8 mouse cellular contexts compared by ENCODE assay signal in the genomic region with DNA sequence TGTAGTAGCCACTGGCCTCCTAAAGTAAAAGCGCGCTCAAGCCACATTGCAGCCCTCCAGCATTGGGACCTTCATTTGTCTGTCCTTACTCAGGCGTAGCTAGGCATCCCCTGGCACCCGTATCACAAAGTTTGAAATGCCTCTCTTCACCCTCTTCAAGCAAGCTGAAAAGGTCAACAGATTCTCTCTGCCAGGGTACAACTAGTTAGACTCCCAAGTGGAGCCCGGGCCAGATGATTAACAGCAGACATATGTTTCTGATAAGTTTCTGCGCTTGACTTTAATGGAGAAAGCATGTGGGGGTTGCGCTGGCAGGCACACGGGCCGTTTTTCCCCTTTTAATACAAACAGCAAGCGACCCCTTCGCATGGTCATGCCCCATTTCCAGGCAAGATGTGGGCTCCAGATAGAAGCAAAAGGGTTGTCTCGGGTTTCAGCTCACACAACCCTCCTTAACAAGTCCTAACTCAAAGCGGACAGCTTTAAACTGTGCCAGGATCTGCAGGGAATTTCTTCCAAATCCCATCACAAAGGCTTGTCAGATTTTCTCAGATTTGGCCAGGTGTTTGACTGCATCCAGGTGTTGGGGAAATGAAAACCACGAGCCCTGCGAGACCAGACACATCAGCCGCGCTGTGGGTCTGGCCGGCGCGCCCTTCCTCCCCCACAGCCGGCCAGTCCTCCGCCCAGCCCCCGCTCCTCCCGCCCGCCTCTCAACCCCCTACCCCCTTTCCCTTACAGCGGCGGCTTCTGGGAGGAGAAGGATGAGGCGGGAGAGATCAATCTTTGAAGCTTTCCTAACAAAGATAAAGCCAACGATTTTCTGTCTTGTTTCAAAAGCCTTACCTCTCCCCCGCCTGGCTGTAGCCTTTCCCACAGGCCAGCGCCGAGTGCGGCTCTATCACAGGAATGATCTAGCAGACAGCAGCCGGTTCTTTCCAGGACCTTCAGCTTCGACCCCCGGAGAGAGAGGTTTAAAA. TPM values are rescaled to one million over a fixed set of nuclear protein-coding genes. Genes with fewer than 3 reads are reported as not detected.
DNase-seq lines count a peak whose midpoint lies in the region; ATAC-seq and TF ChIP-seq lines count a peak whose summit lies in the region.

No protein-coding gene starts in this region.

- no peak for TF ChIP-seq CTCF in liver, embryonic 14.5 days (IDR thresholded peaks at IDR 0.05; ENCODE audit: low read depth)

- no peak overlapping the region for H3K27ac ChIP-seq in hindbrain, embryonic 14.5 days
- H3K27ac ChIP-seq in liver, embryonic 14.5 days, result no peak overlapping the region
- H3K27ac ChIP-seq in stomach, embryonic 14.5 days (ENCODE audit: low read length), result peak overlapping the region; percentile 98

- no peak for TF ChIP-seq EP300 in liver, embryonic 14.5 days (IDR thresholded peaks at IDR 0.05; ENCODE audit: low read depth)

- peak; percentile 28 for DNase-seq in cerebellum, adult 9-10 months
- no peak for DNase-seq in cerebellum, adult 11 months
- DNase-seq in MN1 (ENCODE audit: low spot score), result peak; percentile 55
- DNase-seq in fibroblast of lung, adult 2 months (ENCODE audit: low read depth), result peak; percentile 87
- DNase-seq in hindbrain, embryonic 14.5 days (ENCODE audit: low spot score), result peak; percentile 55
- DNase-seq in liver, embryonic 14.5 days (ENCODE audit: low read depth in 3 of 3, low spot score in 3 of 3), result no peak
- no peak for DNase-seq in gastrocnemius, postnatal 25 days

- no peaks in the 10 kb centered on the region for H3K36me3 ChIP-seq in hindbrain, embryonic 14.5 days (replicated peaks; ENCODE audit: control insufficient read depth, insufficient read depth)
- H3K36me3 ChIP-seq in liver, embryonic 14.5 days (replicated peaks; ENCODE audit: control insufficient read depth, insufficient read depth, low read depth), result no peaks in the 10 kb centered on the region
- no peaks in the 10 kb centered on the region for H3K36me3 ChIP-seq in stomach, embryonic 14.5 days (ENCODE audit: control insufficient read depth, insufficient read depth, low read length)

- peak overlapping the region; percentile 11 for H3K4me3 ChIP-seq in hindbrain, embryonic 14.5 days (replicated peaks; ENCODE audit: low read length)
- no peak overlapping the region for H3K4me3 ChIP-seq in liver, embryonic 14.5 days (ENCODE audit: insufficient read depth in 1 of 2, low read depth in 2 of 2, low read length in 2 of 2)
- H3K4me3 ChIP-seq in stomach, embryonic 14.5 days (ENCODE audit: low read depth, low read length), result peak overlapping the region; percentile 21

- no peak for ATAC-seq in hindbrain, embryonic 14.5 days (ENCODE audit: low FRiP score)
- ATAC-seq in liver, embryonic 14.5 days (ENCODE audit: insufficient read depth), result no peak
- ATAC-seq in stomach, embryonic 14.5 days (ENCODE audit: insufficient number of reproducible peaks, insufficient read depth, low FRiP score, low read depth), result no peak

- 2% methylated on average over 36 of the region's 36 CpGs for WGBS in hindbrain, embryonic 14.5 days
- 3% methylated on average over 36 of the region's 36 CpGs for WGBS in liver, embryonic 14.5 days (ENCODE audit: insufficient replicate concordance)
- WGBS in stomach, embryonic 14.5 days, result 2% methylated on average over 36 of the region's 36 CpGs

- H3K9me3 ChIP-seq in hindbrain, embryonic 14.5 days (ENCODE audit: control insufficient read depth, low read length), result no peaks in the 10 kb centered on the region
- H3K9me3 ChIP-seq in liver, embryonic 14.5 days (ENCODE audit: control insufficient read depth, low read length), result no peaks in the 10 kb centered on the region
- H3K9me3 ChIP-seq in stomach, embryonic 14.5 days (ENCODE audit: control insufficient read depth, low read depth, low read length), result no peaks in the 10 kb centered on the region

- peaks cover 70% of the 10 kb centered on the region for H3K27me3 ChIP-seq in hindbrain, embryonic 14.5 days (ENCODE audit: control insufficient read depth, insufficient read depth, low read length)
- H3K27me3 ChIP-seq in liver, embryonic 14.5 days (ENCODE audit: control insufficient read depth, insufficient read depth, low read length), result peaks cover 81% of the 10 kb centered on the region
- H3K27me3 ChIP-seq in stomach, embryonic 14.5 days (ENCODE audit: control insufficient read depth, insufficient read depth, low read length), result no peaks in the 10 kb centered on the region

- peak overlapping the region; percentile 31; the same call in 1 of the 2 replicates for H3K9ac ChIP-seq in hindbrain, embryonic 14.5 days
- no peak overlapping the region for H3K9ac ChIP-seq in liver, embryonic 14.5 days (replicated peaks)
- peak overlapping the region; percentile 45 for H3K9ac ChIP-seq in stomach, embryonic 14.5 days (replicated peaks; ENCODE audit: low read depth, low read length)

- H3K4me2 ChIP-seq in hindbrain, embryonic 14.5 days (replicated peaks), result peak overlapping the region; percentile 50
- H3K4me2 ChIP-seq in liver, embryonic 14.5 days (ENCODE audit: low read depth), result peak overlapping the region; percentile 28
- H3K4me2 ChIP-seq in stomach, embryonic 14.5 days (replicated peaks; ENCODE audit: low read depth, low read length), result peak overlapping the region; percentile 58

- peaks cover 29% of the 10 kb centered on the region for H3K4me1 ChIP-seq in hindbrain, embryonic 14.5 days (replicated peaks; ENCODE audit: control insufficient read depth, insufficient read depth, low read length)
- peaks cover 0 to 2% of the 10 kb centered on the region in 2 experiments; a peak in 1 of 4 replicates for H3K4me1 ChIP-seq in liver, embryonic 14.5 days (replicated peaks; ENCODE audit: control insufficient read depth in 2 of 2, insufficient read depth in 2 of 2, low read length in 1 of 2)
- peaks cover 26% of the 10 kb centered on the region for H3K4me1 ChIP-seq in stomach, embryonic 14.5 days (ENCODE audit: control insufficient read depth, insufficient read depth, low read length)

RNA-seq across cellular contexts. Expression of a gene that starts 4.1 kb away (rescaled TPM):
- polyA plus RNA-seq in hindbrain, embryonic 14.5 days (2014; fragmentation: Nextera tagmentation; extraction: Ambion mirVana), result 14.0 and 18.0 TPM in 2 replicates
- 5.3 and 9.2 TPM in 2 replicates for polyA plus RNA-seq in liver, embryonic 14.5 days (2012; rRNA removed)
- polyA plus RNA-seq in liver, embryonic 14.5 days (2014; fragmentation: Nextera tagmentation; extraction: Ambion mirVana), result 5.1 and 5.6 TPM in 2 replicates
- polyA plus RNA-seq in stomach, embryonic 14.5 days (2014; fragmentation: Nextera tagmentation; extraction: Ambion mirVana), result 74.1 and 75.8 TPM in 2 replicates
- 10 to 100 TPM in 1 of 2 experiments, 1 to 10 TPM in 1; 9.2 to 12.5 TPM for total RNA-seq in gastrocnemius, postnatal 25 days (2021)

Comparison
In these comparisons a context has a peak if more than half of its experiments do, and no peak if none do; other contexts are left out.
1. DNase-seq: peak in cerebellum, adult 9-10 months (single experiment), MN1 (single experiment), fibroblast of lung, adult 2 months (single experiment) and hindbrain, embryonic 14.5 days (single experiment); none in cerebellum, adult 11 months (single experiment), liver, embryonic 14.5 days (0 of 3) and gastrocnemius, postnatal 25 days (single experiment).
2. H3K4me3 ChIP-seq: peak in hindbrain, embryonic 14.5 days (single experiment) and stomach, embryonic 14.5 days (single experiment); none in liver, embryonic 14.5 days (0 of 2).
3. Peak in every context shown above with its lines, with median percentiles within 50 percentile points of each other: H3K4me2 ChIP-seq.